Mouse (Mus musculus): ENCODE results near the gene Tbx5. TPM values are rescaled to one million over a fixed set of nuclear protein-coding genes. Genes with fewer than 3 reads are reported as not detected.

Gene Tbx5
- polyA plus RNA-seq, 1 experiment: 0.06 TPM

DNA sequence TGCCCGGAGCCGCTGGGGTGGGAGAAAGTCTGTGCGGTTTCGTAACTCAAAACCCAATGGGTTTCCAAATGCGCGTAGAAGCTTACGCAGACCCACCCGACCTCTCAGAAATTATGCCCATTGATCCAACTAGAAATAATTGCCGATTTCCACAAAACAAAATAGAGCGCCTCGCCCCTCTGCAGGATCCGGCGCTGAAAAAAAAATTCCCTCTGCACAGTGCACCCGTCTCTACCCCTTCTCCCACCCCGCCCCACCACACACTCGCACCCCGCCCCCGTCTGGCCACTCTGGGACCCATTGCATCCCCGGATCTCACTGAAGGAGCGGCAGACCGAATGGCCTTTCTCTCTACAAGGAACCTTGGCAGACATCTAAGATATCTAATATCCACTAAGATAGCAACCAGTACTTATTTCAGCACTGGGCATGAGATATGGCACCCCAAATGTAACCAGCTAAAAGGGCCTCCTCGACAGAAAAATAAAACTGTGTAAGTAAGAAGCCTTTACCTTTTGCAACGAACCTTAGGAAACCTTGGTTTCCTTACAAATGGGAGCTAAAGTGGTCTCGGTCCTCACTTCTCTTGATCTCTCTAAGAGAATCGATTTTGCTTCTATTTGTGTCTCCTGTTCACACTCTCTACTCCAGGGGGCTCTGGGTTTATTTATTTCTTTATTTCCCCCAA is 533 bp upstream of the Tbx5 start:
- WGBS: 3% methylated on average over 25 of the region's 25 CpGs
- H3K27me3 ChIP-seq (replicated peaks; ENCODE audit: control insufficient read depth, insufficient read depth, low read length): no peaks in the 10 kb centered on the region
- no peak for TF ChIP-seq POLR2A (IDR thresholded peaks at IDR 0.05; ENCODE audit: low read depth, low read length)
- no peak for TF ChIP-seq CTCF (conservative IDR thresholded peaks at IDR 0.05; ENCODE audit: insufficient read depth, insufficient read length, low read depth, low read length)
- no peak overlapping the region for H3K27ac ChIP-seq (ENCODE audit: insufficient read depth, low read depth, low read length)
- H3K36me3 ChIP-seq (ENCODE audit: control insufficient read depth, insufficient read depth, low read length): no peaks in the 10 kb centered on the region
- no peak overlapping the region for H3K4me3 ChIP-seq (ENCODE audit: insufficient read depth, low read depth, low read length)
- H3K4me1 ChIP-seq (ENCODE audit: control insufficient read depth, insufficient read depth, low read length): no peaks in the 10 kb centered on the region
- no peak for DNase-seq

DNA sequence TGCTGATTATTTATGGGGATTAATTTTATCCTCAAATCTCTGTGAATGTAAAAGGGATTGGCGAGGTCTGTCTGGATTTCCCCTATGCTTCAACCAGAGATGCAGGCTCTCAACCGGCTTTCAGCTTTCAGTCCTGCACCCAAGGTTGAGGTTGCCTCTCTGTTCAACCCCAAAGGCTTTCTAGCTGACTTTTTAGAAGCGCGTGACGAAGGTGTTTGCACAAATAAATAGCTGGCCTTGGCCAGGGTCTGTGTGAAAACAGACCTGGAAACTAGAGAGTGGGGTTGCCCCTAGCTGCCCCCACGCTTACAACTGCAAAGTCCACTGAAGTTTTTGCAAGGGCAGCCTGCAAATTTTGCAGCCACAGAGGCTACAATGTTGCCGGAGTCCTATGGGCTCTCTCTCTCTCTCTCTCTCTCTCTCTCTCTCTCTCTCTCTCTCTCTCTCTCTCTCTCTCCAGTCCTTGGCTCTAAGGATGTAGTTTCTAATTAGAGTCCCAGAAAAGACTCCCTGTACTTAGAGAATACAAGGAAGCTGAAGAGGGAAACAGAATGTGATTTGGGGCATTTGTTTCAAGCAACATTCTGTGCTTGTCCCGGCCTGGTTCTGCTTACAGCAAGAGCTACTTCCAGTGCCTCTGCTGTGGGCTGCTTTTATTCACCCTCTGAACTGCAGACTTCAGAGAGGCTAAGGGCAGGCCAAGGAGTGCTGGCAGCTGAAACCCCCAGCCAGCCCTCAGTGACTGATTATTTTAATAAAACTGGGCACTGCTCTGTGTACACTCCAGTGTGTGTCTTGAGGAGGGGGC is 959 bp downstream of the Tbx5 start:
- no peak for DNase-seq
- TF ChIP-seq CTCF (conservative IDR thresholded peaks at IDR 0.05; ENCODE audit: insufficient read depth, insufficient read length, low read depth, low read length) (no peak), POLR2A (IDR thresholded peaks at IDR 0.05; ENCODE audit: low read depth, low read length) (no peak)
- H3K36me3 ChIP-seq (ENCODE audit: control insufficient read depth, insufficient read depth, low read length): no peaks in the 10 kb centered on the region
- WGBS: 7% methylated on average over 8 of the region's 8 CpGs
- no peaks in the 10 kb centered on the region for H3K4me1 ChIP-seq (ENCODE audit: control insufficient read depth, insufficient read depth, low read length)
- no peak overlapping the region for H3K4me3 ChIP-seq (ENCODE audit: insufficient read depth, low read depth, low read length)
- H3K27me3 ChIP-seq (replicated peaks; ENCODE audit: control insufficient read depth, insufficient read depth, low read length): no peaks in the 10 kb centered on the region
- H3K27ac ChIP-seq (ENCODE audit: insufficient read depth, low read depth, low read length): no peak overlapping the region

DNA sequence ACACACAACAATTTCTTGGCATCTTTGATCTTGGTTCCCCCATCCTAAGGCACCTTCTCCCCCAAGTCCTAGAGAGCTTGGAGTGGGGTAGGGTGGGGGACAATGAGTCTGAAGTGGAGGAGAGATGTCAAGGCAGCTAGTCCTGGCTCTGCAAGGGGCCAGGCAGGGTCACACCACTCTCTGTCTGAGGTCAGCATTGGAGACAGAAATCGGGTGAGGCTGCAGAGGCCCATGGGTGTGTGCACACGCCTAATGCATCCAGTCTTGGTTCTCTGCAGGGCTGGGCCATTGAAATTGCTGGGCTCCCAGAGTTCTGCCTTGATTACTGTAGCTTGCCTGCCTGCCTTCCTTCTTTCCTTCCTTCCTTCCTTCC is 1.5 kb downstream of the Tbx5 start:
- 4% methylated on average over 2 of the region's 2 CpGs for WGBS
- TF ChIP-seq POLR2A (IDR thresholded peaks at IDR 0.05; ENCODE audit: low read depth, low read length): no peak
- TF ChIP-seq CTCF (conservative IDR thresholded peaks at IDR 0.05; ENCODE audit: insufficient read depth, insufficient read length, low read depth, low read length): no peak
- Histone ChIP-seq H3K4me3 (ENCODE audit: insufficient read depth, low read depth, low read length) (no peak overlapping the region), H3K27ac (ENCODE audit: insufficient read depth, low read depth, low read length) (no peak overlapping the region), H3K36me3 (ENCODE audit: control insufficient read depth, insufficient read depth, low read length) (no peaks in the 10 kb centered on the region), H3K4me1 (ENCODE audit: control insufficient read depth, insufficient read depth, low read length) (no peaks in the 10 kb centered on the region), H3K27me3 (replicated peaks; ENCODE audit: control insufficient read depth, insufficient read depth, low read length) (no peaks in the 10 kb centered on the region)
- no peak for DNase-seq

DNA sequence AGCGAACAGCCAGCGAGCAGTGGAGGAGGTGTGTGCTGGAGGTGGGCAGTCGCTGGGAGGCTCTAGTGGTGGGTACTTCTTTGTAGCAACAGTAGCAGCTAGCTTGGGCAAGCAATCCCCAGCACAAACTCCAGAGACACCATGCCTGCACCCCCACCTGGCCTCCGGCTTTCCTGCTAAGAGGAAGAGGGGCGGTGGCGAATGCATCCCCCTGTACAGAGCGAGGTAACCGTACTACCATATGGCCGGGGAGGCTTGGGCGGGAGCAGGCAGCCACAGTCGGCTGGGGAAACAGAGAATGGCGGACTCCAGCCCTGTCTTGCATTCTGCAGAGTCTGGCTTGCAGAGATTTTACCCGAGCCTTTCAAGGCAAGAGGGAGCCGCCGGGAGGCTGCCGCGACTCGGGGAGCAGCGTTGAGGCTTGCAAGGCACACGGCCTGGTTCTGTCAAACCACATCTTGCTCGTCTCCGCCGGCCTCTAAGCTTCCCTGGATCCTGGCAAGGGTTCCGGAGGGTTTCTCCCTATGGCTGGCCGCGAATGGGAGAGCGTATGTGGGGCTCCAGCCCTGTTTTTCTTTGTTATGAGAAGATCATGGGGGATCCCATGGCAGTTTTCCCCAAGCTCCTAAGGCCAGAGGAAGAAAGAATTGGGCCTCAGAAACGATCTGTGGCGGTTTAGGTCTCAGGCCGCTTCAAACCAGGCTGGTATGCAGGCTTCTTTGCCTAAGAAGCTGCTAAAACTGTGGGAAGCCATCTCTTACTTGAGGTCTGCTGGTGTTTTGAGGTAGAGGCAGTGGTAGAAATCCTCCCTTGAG is 2.8 kb downstream of the Tbx5 start:
- WGBS: 3% methylated on average over 30 of the region's 30 CpGs
- no peak overlapping the region for H3K27ac ChIP-seq (ENCODE audit: insufficient read depth, low read depth, low read length)
- no peak for TF ChIP-seq POLR2A (IDR thresholded peaks at IDR 0.05; ENCODE audit: low read depth, low read length)
- TF ChIP-seq CTCF (conservative IDR thresholded peaks at IDR 0.05; ENCODE audit: insufficient read depth, insufficient read length, low read depth, low read length): no peak
- DNase-seq: no peak
- no peaks in the 10 kb centered on the region for H3K27me3 ChIP-seq (replicated peaks; ENCODE audit: control insufficient read depth, insufficient read depth, low read length)
- no peaks in the 10 kb centered on the region for H3K36me3 ChIP-seq (ENCODE audit: control insufficient read depth, insufficient read depth, low read length)
- no peaks in the 10 kb centered on the region for H3K4me1 ChIP-seq (ENCODE audit: control insufficient read depth, insufficient read depth, low read length)
- H3K4me3 ChIP-seq (ENCODE audit: insufficient read depth, low read depth, low read length): no peak overlapping the region

DNA sequence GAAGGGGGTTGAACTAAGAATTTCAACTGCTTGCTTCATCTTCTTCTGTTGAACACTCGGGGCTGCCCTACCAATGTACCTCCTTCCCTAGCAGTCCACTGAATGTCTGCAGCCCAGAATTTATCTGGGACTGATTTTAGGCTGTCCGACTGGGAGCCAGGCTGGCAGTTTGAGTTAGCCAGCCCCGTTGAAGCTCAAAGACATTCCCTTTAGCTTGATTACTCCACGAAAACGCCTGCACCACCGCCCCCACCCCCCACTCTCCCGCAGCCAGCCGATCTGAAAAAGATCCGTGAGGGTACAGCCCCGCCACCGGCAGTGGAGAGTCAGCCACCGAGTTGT is 3.4 kb downstream of the Tbx5 start:
- 3% methylated on average over 12 of the region's 12 CpGs for WGBS
- Histone ChIP-seq H3K4me1 (ENCODE audit: control insufficient read depth, insufficient read depth, low read length) (no peaks in the 10 kb centered on the region), H3K27me3 (replicated peaks; ENCODE audit: control insufficient read depth, insufficient read depth, low read length) (no peaks in the 10 kb centered on the region), H3K36me3 (ENCODE audit: control insufficient read depth, insufficient read depth, low read length) (no peaks in the 10 kb centered on the region), H3K27ac (ENCODE audit: insufficient read depth, low read depth, low read length) (no peak overlapping the region), H3K4me3 (ENCODE audit: insufficient read depth, low read depth, low read length) (no peak overlapping the region)
- DNase-seq: no peak
- no peak for TF ChIP-seq CTCF (conservative IDR thresholded peaks at IDR 0.05; ENCODE audit: insufficient read depth, insufficient read length, low read depth, low read length)
- no peak for TF ChIP-seq POLR2A (IDR thresholded peaks at IDR 0.05; ENCODE audit: low read depth, low read length)

DNA sequence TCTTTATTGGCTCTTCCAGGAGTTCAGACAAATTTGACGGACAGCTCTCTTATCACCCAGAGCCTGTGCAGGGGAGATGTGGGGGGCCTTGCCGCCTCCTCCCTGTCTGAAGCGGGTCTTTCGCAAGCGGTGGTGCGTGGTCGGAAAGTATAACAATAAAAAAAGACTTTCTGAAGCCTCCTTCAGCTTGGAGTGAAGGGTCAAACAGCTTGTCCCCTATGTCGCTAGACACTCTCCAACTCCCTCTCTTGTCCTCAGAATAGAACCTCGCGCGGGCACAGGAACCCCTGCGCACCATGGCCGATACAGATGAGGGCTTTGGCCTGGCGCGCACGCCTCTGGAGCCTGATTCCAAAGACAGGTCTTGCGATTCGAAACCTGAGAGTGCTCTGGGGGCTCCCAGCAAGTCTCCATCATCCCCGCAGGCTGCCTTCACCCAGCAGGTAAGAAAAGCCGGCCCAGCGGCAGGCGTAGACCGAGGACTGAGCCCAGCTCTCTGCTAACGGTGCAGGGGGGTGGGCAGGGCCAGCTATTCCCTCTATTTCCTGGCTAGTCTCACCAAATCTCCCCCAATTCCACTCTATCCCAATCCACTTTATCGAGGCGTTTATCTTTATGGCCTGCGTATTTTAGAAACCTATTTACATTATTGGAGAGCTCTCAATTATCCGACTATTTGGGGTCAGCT is 4.3 kb downstream of the Tbx5 start:
- no peaks in the 10 kb centered on the region for H3K36me3 ChIP-seq (ENCODE audit: control insufficient read depth, insufficient read depth, low read length)
- no peak overlapping the region for H3K27ac ChIP-seq (ENCODE audit: insufficient read depth, low read depth, low read length)
- WGBS: 3% methylated on average over 28 of the region's 28 CpGs
- no peaks in the 10 kb centered on the region for H3K4me1 ChIP-seq (ENCODE audit: control insufficient read depth, insufficient read depth, low read length)
- no peak for DNase-seq
- H3K27me3 ChIP-seq (replicated peaks; ENCODE audit: control insufficient read depth, insufficient read depth, low read length): no peaks in the 10 kb centered on the region
- TF ChIP-seq CTCF (conservative IDR thresholded peaks at IDR 0.05; ENCODE audit: insufficient read depth, insufficient read length, low read depth, low read length): no peak
- no peak for TF ChIP-seq POLR2A (IDR thresholded peaks at IDR 0.05; ENCODE audit: low read depth, low read length)
- H3K4me3 ChIP-seq (ENCODE audit: insufficient read depth, low read depth, low read length): no peak overlapping the region

Measured in kidney, adult 2 months (tissue).